Mouse (Mus musculus) megakaryocyte, embryonic 14.5 days (primary cell): ENCODE measurements around the gene Smad6.

Source experiments
- FLI1 ChIP-seq: IDR thresholded peaks from 2 replicates; pipeline ENCODE4 v1.6.1; 2012; ENCODE audit warnings: low read length, inconsistent platforms, mixed read lengths
- GATA1 ChIP-seq: IDR thresholded peaks from 3 replicates; pipeline ENCODE4 v1.6.1; 2012; ENCODE audit warnings: mixed read lengths, low read length, inconsistent platforms, borderline replicate concordance

DNA sequence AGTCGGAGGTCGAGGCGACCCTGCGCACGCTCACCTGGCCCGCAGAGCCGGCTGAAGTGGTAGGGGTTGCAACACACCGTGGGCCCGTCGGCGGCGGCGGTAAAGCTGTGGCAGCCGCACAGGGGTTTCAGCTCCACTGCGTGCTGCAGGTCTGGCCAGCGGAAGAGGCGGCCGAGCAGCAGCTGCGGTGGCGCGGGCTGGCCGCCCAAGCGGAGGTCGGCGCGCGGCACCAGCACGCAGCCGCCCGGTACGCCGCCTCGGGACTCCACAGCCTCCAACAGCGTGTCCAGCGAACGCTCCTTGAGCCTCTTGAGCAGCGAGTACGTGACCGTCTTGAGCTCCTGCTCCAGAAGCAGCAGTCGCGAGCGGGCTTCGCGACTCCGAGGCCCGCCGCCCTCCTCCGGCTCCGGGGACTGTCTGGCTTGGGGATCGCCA lies 1.7 kb downstream of the Smad6 start:
- no peak for TF ChIP-seq GATA1
- TF ChIP-seq FLI1 = no peak
